Mouse (Mus musculus) CH12.LX (cell line): Measurements from ENCODE around the gene Hectd2. TPM values are rescaled to one million over a fixed set of nuclear protein-coding genes. Genes with fewer than 3 reads are reported as not detected.
A peak's percentile ranks its signal among the peaks of the same experiment; 100 is the strongest.

ENCODE experiments used
- DNase-seq: peaks from one replicate; pipeline ENCODE4 v3.0.0-alpha.2; 2013; ENCODE audit errors: extremely low read depth
- H3K27ac ChIP-seq: 2 replicates; pipeline ENCODE4 v1.5.1; 2012; ENCODE audit warnings: low read depth, mild to moderate bottlenecking, control low read depth, moderate library complexity; ENCODE audit not compliant: insufficient read depth
- H3K27me3 ChIP-seq: replicated peaks from 2 replicates; pipeline ENCODE3; 2012; ENCODE audit warnings: inconsistent platforms
- H3K36me3 ChIP-seq, 2 experiments: replicated peaks in 1 of 2; 2 replicates each; pipeline versions ENCODE3 to v1.6.1; 2012; ENCODE audit warnings: inconsistent platforms in 1 of 2, low read length in 1 of 2, mild to moderate bottlenecking in 1 of 2, mixed read lengths in 1 of 2, moderate library complexity in 1 of 2; ENCODE audit not compliant: control insufficient read depth in 1 of 2, insufficient read depth in 1 of 2
- H3K4me1 ChIP-seq, 2 experiments: 2 replicates each; pipeline ENCODE4 v1.6.1; 2012; ENCODE audit warnings: inconsistent platforms in 1 of 2, moderate library complexity in 1 of 2; ENCODE audit not compliant: insufficient read depth in 2 of 2, control insufficient read depth in 1 of 2
- H3K4me2 ChIP-seq: 2 replicates; pipeline ENCODE4 v1.6.1; 2012; ENCODE audit warnings: low read depth, mild to moderate bottlenecking, control low read depth; ENCODE audit not compliant: poor library complexity, insufficient read depth, severe bottlenecking
- H3K4me3 ChIP-seq, 3 experiments: fragments of 150-350 bp in 1 of 3; sonication (generic) in 1 of 3; replicated peaks in 1 of 3; 2 replicates each; pipeline versions ENCODE3 to v1.5.1; 2011 to 2012; ENCODE audit warnings: low read depth in 2 of 3, low read length in 2 of 3, mild to moderate bottlenecking in 2 of 3, moderate library complexity in 2 of 3, control low read depth in 1 of 3, improper control_type of control experiment in 1 of 3, inconsistent platforms in 1 of 3, mixed read lengths in 1 of 3; ENCODE audit not compliant: poor library complexity in 1 of 3
- H3K79me2 ChIP-seq: replicated peaks from 2 replicates; pipeline ENCODE4 v1.6.1; 2012; ENCODE audit warnings: mild to moderate bottlenecking, moderate library complexity; ENCODE audit not compliant: control insufficient read depth, poor library complexity, insufficient read depth, severe bottlenecking; ENCODE audit errors: extremely low read depth
- H3K9ac ChIP-seq: 2 replicates; pipeline ENCODE4 v1.6.1; 2012; ENCODE audit warnings: low read depth, mild to moderate bottlenecking, control low read depth, moderate library complexity; ENCODE audit not compliant: insufficient read depth
- H3K9me3 ChIP-seq: replicated peaks from 2 replicates; pipeline ENCODE3; 2012; ENCODE audit warnings: low read length, inconsistent platforms, mixed read lengths
- CHD1 ChIP-seq: IDR thresholded peaks from 2 replicates; pipeline ENCODE4 v1.6.1; 2012; ENCODE audit warnings: low read depth, low read length, improper control_type of control experiment, inconsistent platforms
- CTCF ChIP-seq, 2 experiments: IDR thresholded peaks in 1 of 2; conservative IDR thresholded peaks in 1 of 2; 2 replicates each; pipeline ENCODE4 v1.5.1; 2011 to 2012; ENCODE audit warnings: low read depth in 2 of 2, low read length in 2 of 2, improper control_type of control experiment in 1 of 2, inconsistent platforms in 1 of 2, mild to moderate bottlenecking in 1 of 2, moderate library complexity in 1 of 2
- EP300 ChIP-seq: IDR thresholded peaks from 2 replicates; pipeline ENCODE4 v1.6.1; 2011; ENCODE audit warnings: low read length, improper control_type of control experiment
- IRF4 ChIP-seq: IDR thresholded peaks from 2 replicates; pipeline ENCODE4 v1.6.1; 2014; ENCODE audit warnings: low read depth, mild to moderate bottlenecking, inconsistent platforms, low read length, improper control_type of control experiment
- MAX ChIP-seq: IDR thresholded peaks from 2 replicates; pipeline ENCODE4 v1.6.1; 2011; ENCODE audit warnings: low read length, improper control_type of control experiment
- MYC ChIP-seq: IDR thresholded peaks from 2 replicates; pipeline ENCODE4 v1.6.1; 2011; ENCODE audit warnings: low read depth, mild to moderate bottlenecking, improper control_type of control experiment, low read length
- NELFE ChIP-seq: IDR thresholded peaks from 2 replicates; pipeline ENCODE4 v1.6.1; 2011; ENCODE audit warnings: low read depth, low read length, improper control_type of control experiment
- POLR2A ChIP-seq: IDR thresholded peaks from 2 replicates; pipeline ENCODE4 v1.6.1; 2011; ENCODE audit warnings: low read depth, mild to moderate bottlenecking, improper control_type of control experiment, low read length
- RAD21 ChIP-seq: IDR thresholded peaks from 2 replicates; pipeline ENCODE4 v1.6.1; 2011; ENCODE audit warnings: low read depth, mild to moderate bottlenecking, low read length, improper control_type of control experiment, moderate library complexity
- SMC3 ChIP-seq: IDR thresholded peaks from 2 replicates; pipeline ENCODE4 v1.6.1; 2011; ENCODE audit warnings: low read depth, low read length, improper control_type of control experiment
- TCF12 ChIP-seq: IDR thresholded peaks from 2 replicates; pipeline ENCODE4 v1.6.1; 2014; ENCODE audit warnings: low read depth, mild to moderate bottlenecking, inconsistent platforms, low read length, improper control_type of control experiment
- USF2 ChIP-seq: conservative IDR thresholded peaks from 2 replicates; pipeline ENCODE4 v1.6.1; 2011; ENCODE audit warnings: low read depth, low read length, improper control_type of control experiment
- ZNF384 ChIP-seq: IDR thresholded peaks from 2 replicates; pipeline ENCODE4 v1.6.1; 2012; ENCODE audit warnings: low read depth, low read length, improper control_type of control experiment, inconsistent platforms
- dilution Hi-C: fragments of 300-500 bp; cut with MboI; formaldehyde crosslinking; loops from 2 replicates; pipeline ENCODE4 v1.14.3; 2020; ENCODE audit warnings: low sequenced_read_pairs; ENCODE audit not compliant: extremely low pct_unique_long_range_greater_than_20kb, extremely low pct_ligation_motif_present
- in situ Hi-C: fragments of 300-500 bp; cut with MboI; formaldehyde crosslinking; loops from 3 replicates; pipeline ENCODE4 v1.14.3; 2019; ENCODE audit warnings: low sequenced_read_pairs, low pct_ligation_motif_present, low pct_unique_long_range_greater_than_20kb, mixed read lengths
- polyA plus RNA-seq: library from polyadenylated mRNA; unstranded; fragments of >175 nt; gene quantifications from 2 replicates; pipeline ENCODE4 v1.2.1, GENCODE M21; 2012; ENCODE audit warnings: low read depth; ENCODE audit not compliant: insufficient read length
- total RNA-seq, 2 experiments: library from RNA; depleted of rRNA; stranded (reverse); fragments of 300-350 nt in 1 of 2; fragments of >200 nt in 1 of 2; gene quantifications; 2 replicates each; pipeline ENCODE4 v1.2.3; 2012 to 2014

Gene Hectd2
- total and polyA plus RNA-seq, 3 experiments: 0.08 to 0.78 (median 0.56) TPM

DNA sequence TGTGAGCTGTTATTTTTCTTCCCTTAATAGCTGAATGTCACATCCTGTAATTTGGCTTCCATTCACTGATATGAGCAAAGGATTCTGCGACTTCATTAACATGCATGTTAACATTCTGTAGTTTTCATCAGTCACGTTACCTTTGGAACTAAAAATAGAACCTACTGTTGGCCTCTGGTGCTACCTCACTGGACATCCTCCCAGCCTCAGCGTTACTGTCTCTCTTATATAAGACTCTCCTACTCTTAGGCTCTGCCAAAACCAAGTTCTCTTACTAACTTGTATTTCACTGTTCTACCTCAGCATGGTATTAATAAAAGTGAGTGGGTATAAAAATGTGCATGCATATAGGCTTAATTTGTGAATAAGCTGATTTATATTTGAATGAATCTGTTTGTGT lies 26.4 kb downstream of the Hectd2 start:
- no peak overlapping the region for H3K4me3 ChIP-seq
- H3K79me2 ChIP-seq: no peaks in the 10 kb centered on the region
- dilution Hi-C loops: no loop called here
- DNase-seq: no peak
- no peaks in the 10 kb centered on the region for H3K9me3 ChIP-seq
- H3K36me3 ChIP-seq: no peaks in the 10 kb centered on the region
- H3K9ac ChIP-seq: no peak overlapping the region
- TF ChIP-seq ZNF384 (no peak), NELFE (no peak), POLR2A (no peak)
- TF ChIP-seq, all 38 proteins: peak for 0
- Histone ChIP-seq H3K27ac (no peak overlapping the region), H3K27me3 (no peaks in the 10 kb centered on the region), H3K4me2 (no peak overlapping the region), H3K4me1 (peaks cover 0 to 22% of the 10 kb centered on the region in 2 experiments; a peak in 2 of 4 replicates)
- in situ Hi-C loops: no loop called here

DNA sequence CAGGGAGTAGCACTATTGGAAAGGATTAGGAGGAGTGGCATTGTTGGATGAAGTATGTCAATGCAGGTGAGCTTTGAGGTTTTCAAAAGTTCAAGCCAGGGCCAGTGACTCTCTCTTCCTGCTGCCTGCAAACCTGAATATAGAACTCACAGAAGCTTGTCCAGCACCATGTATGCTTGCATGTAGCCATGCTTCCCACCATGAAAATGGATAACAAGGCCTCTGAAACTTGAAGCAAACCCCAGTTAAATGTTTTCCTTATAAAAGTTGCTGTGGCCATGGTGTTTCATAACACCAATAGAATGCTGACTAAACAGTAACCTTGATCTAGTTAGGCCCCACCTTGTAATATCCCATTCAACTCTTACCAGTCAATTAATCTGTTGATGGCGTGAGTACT lies 27.7 kb downstream of the Hectd2 start:
- no peak overlapping the region for H3K9ac ChIP-seq
- H3K36me3 ChIP-seq: no peaks in the 10 kb centered on the region
- DNase-seq: no peak
- no peak overlapping the region for H3K27ac ChIP-seq
- dilution Hi-C loops: no loop called here
- H3K4me1 ChIP-seq: peaks cover 0 to 22% of the 10 kb centered on the region in 2 experiments; a peak in 2 of 4 replicates
- TF ChIP-seq TCF12 (no peak), POLR2A (no peak), EP300 (no peak)
- TF ChIP-seq, all 38 proteins: peak for 0
- Histone ChIP-seq H3K4me3 (no peak overlapping the region), H3K79me2 (no peaks in the 10 kb centered on the region), H3K4me2 (no peak overlapping the region), H3K9me3 (no peaks in the 10 kb centered on the region), H3K27me3 (no peaks in the 10 kb centered on the region)
- in situ Hi-C loops: no loop called here

DNA sequence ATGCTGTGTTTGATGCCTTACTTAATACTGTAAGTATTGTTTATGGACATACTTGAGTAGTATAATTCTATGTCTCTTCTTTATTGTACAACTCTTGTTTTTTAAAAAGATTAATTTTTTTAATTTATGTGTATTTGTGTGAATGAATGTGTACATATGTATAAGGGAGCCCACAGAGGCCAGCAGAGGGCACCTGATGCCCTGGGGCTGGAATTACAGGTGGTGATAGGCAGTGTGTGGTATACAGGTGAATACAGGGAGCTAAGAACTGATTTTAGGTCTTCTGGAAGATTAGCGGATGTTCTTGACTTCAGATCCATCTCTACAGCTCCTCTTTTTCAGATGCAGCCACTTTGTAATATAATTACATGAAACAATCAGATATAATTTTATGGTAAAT lies 31.1 kb downstream of the Hectd2 start:
- in situ Hi-C loops: no loop called here
- dilution Hi-C loops: no loop called here
- Histone ChIP-seq H3K36me3 (no peaks in the 10 kb centered on the region), H3K27me3 (no peaks in the 10 kb centered on the region), H3K27ac (no peak overlapping the region), H3K4me1 (peaks cover 0 to 8% of the 10 kb centered on the region in 2 experiments; a peak in 1 of 4 replicates), H3K4me2 (no peak overlapping the region), H3K9me3 (no peaks in the 10 kb centered on the region), H3K4me3 (no peak overlapping the region), H3K9ac (no peak overlapping the region), H3K79me2 (no peaks in the 10 kb centered on the region)
- no peak for DNase-seq
- TF ChIP-seq IRF4 (no peak), MYC (no peak), CHD1 (no peak), NELFE (no peak), SMC3 (peak; percentile 38), MAX (no peak), RAD21 (peak; percentile 33), ZNF384 (no peak), CTCF (conservative IDR thresholded peaks at IDR 0.05 in 1 of 2, IDR thresholded peaks at IDR 0.05 in 1 of 2; ENCODE audit: low read depth in 2 of 2, low read length in 2 of 2) (peak in 1 of 2 experiments; percentile 48; a peak in 2 of 4 replicates), USF2 (no peak)
